Mouse (Mus musculus): ENCODE data around the gene Ift88. TPM values are rescaled to one million over a fixed set of nuclear protein-coding genes. Genes with fewer than 3 reads are reported as not detected.

Gene Ift88
- polyA plus RNA-seq, 1 experiment from 2014 or later: 17.9 TPM

- no peaks in the 10 kb centered on the region for H3K36me3 ChIP-seq (replicated peaks; ENCODE audit: control insufficient read depth, insufficient read depth)
- 0 out of 2 replicates have a peak, but pooled peaks cover 5% of the 10 kb centered on the region for H3K4me1 ChIP-seq (replicated peaks; ENCODE audit: control insufficient read depth, insufficient read depth, low read length)
- peaks cover 8% of the 10 kb centered on the region; the same call in 1 of the 2 replicates for H3K27me3 ChIP-seq (ENCODE audit: control insufficient read depth, insufficient read depth, low read length)
- no peaks in the 10 kb centered on the region for H3K9me3 ChIP-seq (ENCODE audit: control insufficient read depth, low read length)
- WGBS: 89% methylated on average over 2 of the region's 2 CpGs
- DNase-seq (ENCODE audit: low spot score) (no peak), ATAC-seq (ENCODE audit: low FRiP score) (no peak)
- H3K4me2 ChIP-seq (replicated peaks): no peak overlapping the region
- H3K9ac ChIP-seq: no peak overlapping the region
- no peak overlapping the region for H3K4me3 ChIP-seq (replicated peaks; ENCODE audit: low read length)
- H3K27ac ChIP-seq: no peak overlapping the region
Observed at GRCm38 (mm10) chr14:57395470-57395869, 28.4 kb upstream of the Ift88 start.

GRCm38 (mm10) chr14:57397221-57397620 is 26.6 kb upstream of the Ift88 start:
- H3K9me3 ChIP-seq (ENCODE audit: control insufficient read depth, low read length): no peaks in the 10 kb centered on the region
- no peak overlapping the region for H3K4me3 ChIP-seq (replicated peaks; ENCODE audit: low read length)
- H3K27ac ChIP-seq: no peak overlapping the region
- H3K4me1 ChIP-seq (replicated peaks; ENCODE audit: control insufficient read depth, insufficient read depth, low read length): 0 out of 2 replicates have a peak, but pooled peaks cover 5% of the 10 kb centered on the region
- H3K4me2 ChIP-seq (replicated peaks): no peak overlapping the region
- no peaks in the 10 kb centered on the region for H3K36me3 ChIP-seq (replicated peaks; ENCODE audit: control insufficient read depth, insufficient read depth)
- 89% methylated on average over 5 of the region's 5 CpGs for WGBS
- DNase-seq (ENCODE audit: low spot score): no peak
- H3K9ac ChIP-seq: no peak overlapping the region
- peaks cover 8% of the 10 kb centered on the region; the same call in 1 of the 2 replicates for H3K27me3 ChIP-seq (ENCODE audit: control insufficient read depth, insufficient read depth, low read length)
- ATAC-seq (ENCODE audit: low FRiP score): no peak

GRCm38 (mm10) chr14:57398065-57398757 is 25.7 kb upstream of the Ift88 start, which contains the start of gene Cryl1:
TSS of gene Cryl1 (minus strand) at chr14:57398529.
- Histone ChIP-seq H3K27me3 (ENCODE audit: control insufficient read depth, insufficient read depth, low read length) (peaks cover 8% of the 10 kb centered on the region; the same call in 1 of the 2 replicates), H3K9ac (peak within 1 kb of the TSS; percentile 55), H3K4me2 (replicated peaks) (peak within 1 kb of the TSS; percentile 72), H3K36me3 (replicated peaks; ENCODE audit: control insufficient read depth, insufficient read depth) (no peaks in the 10 kb centered on the region), H3K9me3 (ENCODE audit: control insufficient read depth, low read length) (no peaks in the 10 kb centered on the region), H3K4me3 (replicated peaks; ENCODE audit: low read length) (peak within 1 kb of the TSS; percentile 51), H3K4me1 (replicated peaks; ENCODE audit: control insufficient read depth, insufficient read depth, low read length) (0 out of 2 replicates have a peak, but pooled peaks cover 5% of the 10 kb centered on the region), H3K27ac (no peak within 1 kb of the TSS)
- ATAC-seq (ENCODE audit: low FRiP score): peak; percentile 100
- DNase-seq (ENCODE audit: low spot score): peak; percentile 91
- WGBS: 2% methylated on average over 43 of the region's 43 CpGs

GRCm38 (mm10) chr14:57398813-57399427 is 24.9 kb upstream of the Ift88 start:
- WGBS: 17% methylated on average over 13 of the region's 13 CpGs
- H3K4me1 ChIP-seq (replicated peaks; ENCODE audit: control insufficient read depth, insufficient read depth, low read length): 0 out of 2 replicates have a peak, but pooled peaks cover 5% of the 10 kb centered on the region
- peaks cover 8% of the 10 kb centered on the region; the same call in 1 of the 2 replicates for H3K27me3 ChIP-seq (ENCODE audit: control insufficient read depth, insufficient read depth, low read length)
- ATAC-seq (ENCODE audit: low FRiP score): peak; percentile 8; the same call in 1 of the 2 replicates
- no peaks in the 10 kb centered on the region for H3K9me3 ChIP-seq (ENCODE audit: control insufficient read depth, low read length)
- DNase-seq (ENCODE audit: low spot score): peak; percentile 41
- no peak overlapping the region for H3K27ac ChIP-seq
- H3K36me3 ChIP-seq (replicated peaks; ENCODE audit: control insufficient read depth, insufficient read depth): no peaks in the 10 kb centered on the region
- peak overlapping the region; percentile 55 for H3K9ac ChIP-seq
- H3K4me2 ChIP-seq (replicated peaks): peak overlapping the region; percentile 72
- peak overlapping the region; percentile 51 for H3K4me3 ChIP-seq (replicated peaks; ENCODE audit: low read length)

GRCm38 (mm10) chr14:57402815-57403214 is 21.0 kb upstream of the Ift88 start:
- Histone ChIP-seq H3K4me1 (replicated peaks; ENCODE audit: control insufficient read depth, insufficient read depth, low read length) (0 out of 2 replicates have a peak, but pooled peaks cover 5% of the 10 kb centered on the region), H3K9ac (no peak overlapping the region), H3K4me3 (replicated peaks; ENCODE audit: low read length) (no peak overlapping the region), H3K27ac (no peak overlapping the region), H3K9me3 (ENCODE audit: control insufficient read depth, low read length) (no peaks in the 10 kb centered on the region), H3K27me3 (ENCODE audit: control insufficient read depth, insufficient read depth, low read length) (0 out of 2 replicates have a peak, but pooled peaks cover 2% of the 10 kb centered on the region), H3K36me3 (replicated peaks; ENCODE audit: control insufficient read depth, insufficient read depth) (no peaks in the 10 kb centered on the region), H3K4me2 (replicated peaks) (no peak overlapping the region)
- ATAC-seq (ENCODE audit: low FRiP score) (no peak), DNase-seq (ENCODE audit: low spot score) (no peak)

- no peaks in the 10 kb centered on the region for H3K27me3 ChIP-seq (ENCODE audit: control insufficient read depth, insufficient read depth, low read length)
- 4% methylated on average over 12 of the region's 12 CpGs for WGBS
- no peak overlapping the region for H3K9ac ChIP-seq
- H3K4me3 ChIP-seq (replicated peaks; ENCODE audit: low read length): no peak overlapping the region
- ATAC-seq (ENCODE audit: low FRiP score) (peak; percentile 65; the same call in 1 of the 2 replicates), DNase-seq (ENCODE audit: low spot score) (peak; percentile 69)
- no peaks in the 10 kb centered on the region for H3K36me3 ChIP-seq (replicated peaks; ENCODE audit: control insufficient read depth, insufficient read depth)
- H3K4me2 ChIP-seq (replicated peaks): peak overlapping the region; percentile 27
- no peaks in the 10 kb centered on the region for H3K4me1 ChIP-seq (replicated peaks; ENCODE audit: control insufficient read depth, insufficient read depth, low read length)
- no peaks in the 10 kb centered on the region for H3K9me3 ChIP-seq (ENCODE audit: control insufficient read depth, low read length)
- no peak overlapping the region for H3K27ac ChIP-seq
Observed at GRCm38 (mm10) chr14:57407039-57407987, 16.5 kb upstream of the Ift88 start.

GRCm38 (mm10) chr14:57408100-57408499 is 15.8 kb upstream of the Ift88 start:
- Histone ChIP-seq H3K4me1 (replicated peaks; ENCODE audit: control insufficient read depth, insufficient read depth, low read length) (no peaks in the 10 kb centered on the region), H3K9me3 (ENCODE audit: control insufficient read depth, low read length) (no peaks in the 10 kb centered on the region), H3K9ac (no peak overlapping the region), H3K4me3 (replicated peaks; ENCODE audit: low read length) (no peak overlapping the region), H3K4me2 (replicated peaks) (no peak overlapping the region), H3K27me3 (ENCODE audit: control insufficient read depth, insufficient read depth, low read length) (no peaks in the 10 kb centered on the region), H3K36me3 (replicated peaks; ENCODE audit: control insufficient read depth, insufficient read depth) (no peaks in the 10 kb centered on the region), H3K27ac (no peak overlapping the region)
- WGBS: 82% methylated on average over 8 of the region's 8 CpGs
- ATAC-seq (ENCODE audit: low FRiP score): no peak
- DNase-seq (ENCODE audit: low spot score): no peak

GRCm38 (mm10) chr14:57409106-57409505 is 14.8 kb upstream of the Ift88 start:
- Histone ChIP-seq H3K4me2 (replicated peaks) (peak overlapping the region; percentile 35), H3K4me3 (replicated peaks; ENCODE audit: low read length) (no peak overlapping the region; the same call in 1 of the 2 replicates), H3K27me3 (ENCODE audit: control insufficient read depth, insufficient read depth, low read length) (no peaks in the 10 kb centered on the region), H3K36me3 (replicated peaks; ENCODE audit: control insufficient read depth, insufficient read depth) (no peaks in the 10 kb centered on the region), H3K9me3 (ENCODE audit: control insufficient read depth, low read length) (no peaks in the 10 kb centered on the region), H3K9ac (no peak overlapping the region), H3K4me1 (replicated peaks; ENCODE audit: control insufficient read depth, insufficient read depth, low read length) (no peaks in the 10 kb centered on the region), H3K27ac (no peak overlapping the region)
- DNase-seq (ENCODE audit: low spot score): peak; percentile 74
- 20% methylated on average over 6 of the region's 6 CpGs for WGBS
- no peak for ATAC-seq (ENCODE audit: low FRiP score)

All from hindbrain, embryonic 14.5 days (tissue).